Mouse (Mus musculus): ENCODE measurements around the gene Ankrd39. TPM values are rescaled to one million over a fixed set of nuclear protein-coding genes. Genes with fewer than 3 reads are reported as not detected.

The Ankrd39 gene
- polyA plus RNA-seq, 1 experiment: 30.8 TPM

- WGBS: 60% methylated on average over 6 of the region's 6 CpGs
- Histone ChIP-seq H3K4me1 (ENCODE audit: control insufficient read depth, insufficient read depth, low read length) (peaks cover 9% of the 10 kb centered on the region), H3K27me3 (ENCODE audit: control insufficient read depth, insufficient read depth, low read length) (no peaks in the 10 kb centered on the region), H3K27ac (ENCODE audit: insufficient read depth, low read length) (no peak overlapping the region), H3K4me3 (replicated peaks; ENCODE audit: insufficient read depth, low read depth, low read length) (no peak overlapping the region)
- TF ChIP-seq POLR2A (IDR thresholded peaks at IDR 0.05; ENCODE audit: borderline replicate concordance, insufficient read depth, low read length) (no peak), CTCF (IDR thresholded peaks at IDR 0.05; ENCODE audit: borderline replicate concordance, insufficient read depth, low read depth, low read length) (no peak)
- no peak for DNase-seq
Measured at GRCm38 (mm10) chr1:36571627-36572026, 24.4 kb upstream of the Ankrd39 start.

GRCm38 (mm10) chr1:36570320-36570719 lies 23.1 kb upstream of the Ankrd39 start:
- H3K4me1 ChIP-seq (ENCODE audit: control insufficient read depth, insufficient read depth, low read length): peaks cover 9% of the 10 kb centered on the region
- 91% methylated on average over 5 of the region's 5 CpGs for WGBS
- no peaks in the 10 kb centered on the region for H3K27me3 ChIP-seq (ENCODE audit: control insufficient read depth, insufficient read depth, low read length)
- TF ChIP-seq CTCF (IDR thresholded peaks at IDR 0.05; ENCODE audit: borderline replicate concordance, insufficient read depth, low read depth, low read length): no peak
- TF ChIP-seq POLR2A (IDR thresholded peaks at IDR 0.05; ENCODE audit: borderline replicate concordance, insufficient read depth, low read length): no peak
- no peak overlapping the region for H3K27ac ChIP-seq (ENCODE audit: insufficient read depth, low read length)
- DNase-seq: no peak
- no peak overlapping the region for H3K4me3 ChIP-seq (replicated peaks; ENCODE audit: insufficient read depth, low read depth, low read length)

GRCm38 (mm10) chr1:36569694-36570276 lies 22.5 kb upstream of the Ankrd39 start:
- Histone ChIP-seq H3K27ac (ENCODE audit: insufficient read depth, low read length) (no peak overlapping the region), H3K27me3 (ENCODE audit: control insufficient read depth, insufficient read depth, low read length) (no peaks in the 10 kb centered on the region), H3K4me3 (replicated peaks; ENCODE audit: insufficient read depth, low read depth, low read length) (no peak overlapping the region), H3K4me1 (ENCODE audit: control insufficient read depth, insufficient read depth, low read length) (peaks cover 9% of the 10 kb centered on the region)
- TF ChIP-seq CTCF (IDR thresholded peaks at IDR 0.05; ENCODE audit: borderline replicate concordance, insufficient read depth, low read depth, low read length): no peak
- no peak for TF ChIP-seq POLR2A (IDR thresholded peaks at IDR 0.05; ENCODE audit: borderline replicate concordance, insufficient read depth, low read length)
- DNase-seq: no peak
- 71% methylated on average over 7 of the region's 7 CpGs for WGBS

GRCm38 (mm10) chr1:36568776-36569175 lies 21.5 kb upstream of the Ankrd39 start:
- H3K27ac ChIP-seq (ENCODE audit: insufficient read depth, low read length): no peak overlapping the region
- H3K4me1 ChIP-seq (ENCODE audit: control insufficient read depth, insufficient read depth, low read length): 0 out of 2 replicates have a peak, but pooled peaks cover under 1% of the 10 kb centered on the region
- WGBS: 72% methylated on average over 4 of the region's 4 CpGs
- TF ChIP-seq POLR2A (IDR thresholded peaks at IDR 0.05; ENCODE audit: borderline replicate concordance, insufficient read depth, low read length) (no peak), CTCF (IDR thresholded peaks at IDR 0.05; ENCODE audit: borderline replicate concordance, insufficient read depth, low read depth, low read length) (no peak)
- no peak for DNase-seq
- H3K4me3 ChIP-seq (replicated peaks; ENCODE audit: insufficient read depth, low read depth, low read length): no peak overlapping the region
- no peaks in the 10 kb centered on the region for H3K27me3 ChIP-seq (ENCODE audit: control insufficient read depth, insufficient read depth, low read length)

- TF ChIP-seq POLR2A (IDR thresholded peaks at IDR 0.05; ENCODE audit: borderline replicate concordance, insufficient read depth, low read length) (no peak), CTCF (IDR thresholded peaks at IDR 0.05; ENCODE audit: borderline replicate concordance, insufficient read depth, low read depth, low read length) (no peak)
- Histone ChIP-seq H3K27me3 (ENCODE audit: control insufficient read depth, insufficient read depth, low read length) (no peaks in the 10 kb centered on the region), H3K4me1 (ENCODE audit: control insufficient read depth, insufficient read depth, low read length) (no peaks in the 10 kb centered on the region), H3K4me3 (replicated peaks; ENCODE audit: insufficient read depth, low read depth, low read length) (no peak overlapping the region), H3K27ac (ENCODE audit: insufficient read depth, low read length) (no peak overlapping the region)
- 64% methylated on average over 21 of the region's 21 CpGs for WGBS
- DNase-seq: no peak
Measured at GRCm38 (mm10) chr1:36567818-36568603, 20.8 kb upstream of the Ankrd39 start.

- Histone ChIP-seq H3K27ac (ENCODE audit: insufficient read depth, low read length) (no peak overlapping the region), H3K4me3 (replicated peaks; ENCODE audit: insufficient read depth, low read depth, low read length) (no peak overlapping the region), H3K4me1 (ENCODE audit: control insufficient read depth, insufficient read depth, low read length) (no peaks in the 10 kb centered on the region), H3K27me3 (ENCODE audit: control insufficient read depth, insufficient read depth, low read length) (no peaks in the 10 kb centered on the region)
- no peak for DNase-seq
- WGBS: 62% methylated on average over 2 of the region's 2 CpGs
- TF ChIP-seq CTCF (IDR thresholded peaks at IDR 0.05; ENCODE audit: borderline replicate concordance, insufficient read depth, low read depth, low read length) (no peak), POLR2A (IDR thresholded peaks at IDR 0.05; ENCODE audit: borderline replicate concordance, insufficient read depth, low read length) (no peak)
Measured at GRCm38 (mm10) chr1:36566425-36566824, 19.2 kb upstream of the Ankrd39 start.

GRCm38 (mm10) chr1:36564101-36564500 lies 16.9 kb upstream of the Ankrd39 start:
- TF ChIP-seq CTCF (IDR thresholded peaks at IDR 0.05; ENCODE audit: borderline replicate concordance, insufficient read depth, low read depth, low read length): no peak
- TF ChIP-seq POLR2A (IDR thresholded peaks at IDR 0.05; ENCODE audit: borderline replicate concordance, insufficient read depth, low read length): no peak
- H3K27ac ChIP-seq (ENCODE audit: insufficient read depth, low read length): no peak overlapping the region
- H3K27me3 ChIP-seq (ENCODE audit: control insufficient read depth, insufficient read depth, low read length): no peaks in the 10 kb centered on the region
- 74% methylated on average over 6 of the region's 6 CpGs for WGBS
- DNase-seq: no peak
- no peak overlapping the region for H3K4me3 ChIP-seq (replicated peaks; ENCODE audit: insufficient read depth, low read depth, low read length)
- H3K4me1 ChIP-seq (ENCODE audit: control insufficient read depth, insufficient read depth, low read length): no peaks in the 10 kb centered on the region

GRCm38 (mm10) chr1:36563632-36564031 lies 16.4 kb upstream of the Ankrd39 start:
- no peak for DNase-seq
- no peak for TF ChIP-seq CTCF (IDR thresholded peaks at IDR 0.05; ENCODE audit: borderline replicate concordance, insufficient read depth, low read depth, low read length)
- TF ChIP-seq POLR2A (IDR thresholded peaks at IDR 0.05; ENCODE audit: borderline replicate concordance, insufficient read depth, low read length): no peak
- Histone ChIP-seq H3K4me1 (ENCODE audit: control insufficient read depth, insufficient read depth, low read length) (peaks cover 3% of the 10 kb centered on the region; the same call in 1 of the 2 replicates), H3K27ac (ENCODE audit: insufficient read depth, low read length) (no peak overlapping the region), H3K27me3 (ENCODE audit: control insufficient read depth, insufficient read depth, low read length) (no peaks in the 10 kb centered on the region), H3K4me3 (replicated peaks; ENCODE audit: insufficient read depth, low read depth, low read length) (no peak overlapping the region)
- 76% methylated on average over 4 of the region's 4 CpGs for WGBS

Measured in cerebellum, adult 2 months (tissue).